Mouse (Mus musculus) thymus, adult 18-20 months (tissue): ENCODE measurements around the gene Utp11.

Source experiments
- DNase-seq, 2 experiments: peaks; one replicate each; pipeline ENCODE4 v3.0.0; 2022; ENCODE audit warnings: mixed read lengths in 2 of 2

The Utp11 gene

GRCm38 (mm10) chr4:124703881-124704796 lies 10.7 kb upstream of the Utp11 start:
- DNase-seq = peak in 1 of 2 experiments; percentile 59

- DNase-seq = peak; percentile 23 to 41
Measured at GRCm38 (mm10) chr4:124703406-124703805, 10.0 kb upstream of the Utp11 start.

GRCm38 (mm10) chr4:124701916-124702315 lies 8.5 kb upstream of the Utp11 start:
- DNase-seq = no peak

- DNase-seq = no peak
Measured at GRCm38 (mm10) chr4:124701052-124701845, 7.8 kb upstream of the Utp11 start.

GRCm38 (mm10) chr4:124700248-124700971 lies 7.0 kb upstream of the Utp11 start, which contains the start of gene Fhl3:
Fhl3 (plus strand) TSS chr4:124700701.
- DNase-seq = peak; percentile 54 to 68

DNA sequence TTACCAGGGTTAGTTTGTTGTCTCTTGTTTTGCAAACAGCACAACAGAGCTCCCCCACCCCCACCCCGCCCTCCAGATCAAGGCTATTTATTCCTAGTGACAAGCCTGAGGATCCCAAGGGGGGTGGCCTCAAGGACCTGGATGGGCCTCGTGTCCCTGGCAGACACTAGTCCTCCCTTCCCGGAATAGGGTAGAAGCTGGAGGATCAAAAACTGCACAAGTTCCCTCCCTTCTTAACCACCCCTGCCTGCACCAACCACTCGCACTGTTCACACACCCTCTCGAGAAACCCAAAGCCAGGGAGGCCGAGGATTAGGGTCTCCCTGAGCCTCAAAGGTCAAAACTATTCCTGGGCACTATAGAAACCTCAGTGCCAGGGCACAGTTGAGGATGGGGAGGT lies 6.4 kb upstream of the Utp11 start:
- DNase-seq = no peak

DNA sequence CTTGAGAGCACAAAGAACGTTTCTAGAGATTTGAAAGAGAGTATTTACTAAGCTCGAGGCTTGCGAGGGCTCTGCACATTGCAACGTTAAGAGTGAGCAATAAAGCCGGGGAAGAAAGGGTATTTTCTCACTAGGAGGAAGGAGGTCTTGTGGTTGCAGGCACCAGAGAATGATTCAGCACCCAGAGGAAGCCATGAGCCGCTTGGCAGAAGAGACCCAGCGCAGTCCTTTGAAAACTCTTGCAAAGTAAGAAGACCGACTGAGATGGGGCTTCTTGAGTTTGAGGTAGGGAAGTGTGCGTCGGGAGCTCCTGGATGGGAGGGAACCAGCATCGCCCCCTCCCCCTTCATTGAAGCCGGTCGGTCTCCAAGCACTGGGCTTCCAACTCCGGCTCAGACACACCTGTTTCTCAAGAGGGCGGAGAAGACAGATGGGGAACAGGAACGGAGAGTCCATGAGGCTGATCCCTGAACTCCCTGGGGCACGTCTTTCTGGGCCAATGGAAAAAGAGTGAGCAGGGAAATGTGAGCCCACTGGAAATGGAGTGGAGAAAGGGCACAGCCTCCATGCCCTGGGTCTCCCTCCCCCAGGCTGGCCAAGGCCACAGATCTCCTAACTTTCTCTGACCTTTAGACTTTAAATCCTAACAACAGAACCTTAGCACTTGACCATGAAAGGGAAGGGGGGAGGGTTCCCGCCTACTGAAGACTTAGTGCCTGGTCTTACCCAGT lies 2.6 kb upstream of the Utp11 start:
- DNase-seq = no peak

DNA sequence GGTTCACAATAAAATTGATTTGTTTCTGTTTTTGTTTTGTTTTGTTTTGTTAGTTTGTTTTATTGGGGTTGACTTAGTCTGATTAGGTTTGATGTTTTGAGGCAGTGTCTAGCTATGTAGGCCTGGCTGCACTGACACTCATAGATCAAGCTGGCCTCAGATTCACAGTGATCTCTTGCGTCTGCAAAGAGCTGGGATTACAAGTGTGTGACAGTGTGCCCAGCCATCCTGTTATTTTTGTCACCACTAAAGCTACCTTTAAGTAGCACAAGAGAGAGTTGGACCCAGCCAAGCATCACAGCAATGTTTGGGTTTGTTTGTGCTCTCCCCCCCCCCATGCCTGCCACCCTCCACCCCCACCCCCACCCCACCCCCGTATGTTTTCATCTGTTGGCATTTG lies 1.2 kb upstream of the Utp11 start:
- DNase-seq = no peak

DNA sequence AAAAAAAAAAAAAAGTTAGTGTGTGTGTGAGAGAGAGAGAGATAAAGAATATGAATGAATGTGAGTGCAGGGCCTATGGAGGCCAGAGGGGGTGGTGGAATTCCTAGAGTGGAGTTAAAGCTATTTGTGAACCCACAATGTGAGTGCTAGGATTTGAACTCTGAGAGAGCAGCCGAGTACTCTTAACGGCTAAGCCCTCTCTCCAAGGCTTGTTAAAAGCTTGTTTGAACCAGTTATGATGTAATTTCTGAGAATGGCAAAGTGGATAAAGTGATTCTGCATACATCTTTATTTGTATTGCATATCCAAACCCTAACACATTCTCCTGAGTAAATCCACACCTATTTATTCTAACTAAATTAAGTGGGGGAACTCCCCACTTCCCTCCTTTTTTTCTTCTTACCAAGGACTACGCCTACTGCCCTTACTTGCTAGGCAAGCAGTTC lies 961 bp downstream of the Utp11 start:
- DNase-seq = no peak

DNA sequence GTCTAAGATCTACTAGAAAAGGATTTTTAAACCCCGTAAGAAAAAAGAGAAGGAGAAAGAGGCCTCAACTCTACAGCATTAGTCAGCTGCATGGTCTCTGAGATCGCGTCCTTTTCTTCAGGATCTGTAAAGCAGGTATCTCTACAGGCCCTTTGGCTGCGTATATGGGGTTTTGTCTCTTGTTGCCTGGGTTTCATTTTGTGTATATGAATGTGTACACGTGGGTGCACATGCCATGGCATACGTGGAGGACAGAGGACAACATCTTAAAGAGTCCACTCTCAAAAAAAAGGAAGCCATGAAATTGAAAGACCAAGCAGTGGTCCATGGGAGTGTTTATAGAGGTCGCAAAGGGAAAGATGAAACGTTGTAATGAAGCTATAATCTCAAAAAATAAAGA lies 1.9 kb downstream of the Utp11 start:
- no peak for DNase-seq

- no peak for DNase-seq
Measured at GRCm38 (mm10) chr4:124685897-124686402, 7.5 kb downstream of the Utp11 start.

DNA sequence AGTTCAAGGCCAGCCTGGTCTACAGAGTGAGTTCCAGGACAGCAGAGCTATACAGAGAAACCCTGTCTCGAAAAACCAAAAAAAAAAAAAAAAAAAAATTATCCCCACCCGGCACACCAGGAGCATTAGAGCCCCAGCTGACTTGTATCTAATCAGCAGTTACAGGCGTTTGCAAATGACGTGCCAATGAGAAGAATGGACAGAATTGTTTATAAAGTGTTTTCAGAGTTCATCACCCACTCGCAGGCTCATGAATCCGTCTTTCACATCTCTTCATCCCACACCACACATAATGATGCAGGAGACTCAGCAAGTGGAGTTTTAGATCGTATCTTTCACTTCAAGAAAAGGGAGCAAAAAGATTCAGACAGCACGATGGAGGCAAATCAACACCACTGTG lies 7.9 kb downstream of the Utp11 start:
- no peak for DNase-seq

- no peak for DNase-seq
Measured at GRCm38 (mm10) chr4:124685004-124685403, 8.4 kb downstream of the Utp11 start.

DNA sequence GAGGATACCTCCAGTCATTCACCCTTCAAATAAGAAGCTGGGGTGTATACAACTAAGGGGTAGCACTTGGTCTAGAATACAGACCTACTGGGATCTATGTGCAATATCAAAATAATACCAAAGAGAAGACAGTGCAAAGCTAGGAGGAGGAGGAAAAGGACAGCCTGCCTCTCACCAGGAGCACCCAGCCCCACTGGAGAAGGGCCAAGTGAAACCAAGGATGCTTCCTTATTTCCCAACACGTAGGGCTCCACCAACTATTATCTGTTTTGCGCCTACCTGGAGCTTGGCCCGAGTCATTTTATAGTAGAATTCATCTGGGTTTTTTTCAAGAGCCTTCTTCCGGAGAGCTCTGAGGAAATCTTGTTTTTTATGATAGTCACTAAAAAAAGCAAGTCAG lies 9.9 kb downstream of the Utp11 start:
- no peak for DNase-seq

- no peak for DNase-seq
Measured at GRCm38 (mm10) chr4:124682270-124682669, 11.1 kb downstream of the Utp11 start.

DNA sequence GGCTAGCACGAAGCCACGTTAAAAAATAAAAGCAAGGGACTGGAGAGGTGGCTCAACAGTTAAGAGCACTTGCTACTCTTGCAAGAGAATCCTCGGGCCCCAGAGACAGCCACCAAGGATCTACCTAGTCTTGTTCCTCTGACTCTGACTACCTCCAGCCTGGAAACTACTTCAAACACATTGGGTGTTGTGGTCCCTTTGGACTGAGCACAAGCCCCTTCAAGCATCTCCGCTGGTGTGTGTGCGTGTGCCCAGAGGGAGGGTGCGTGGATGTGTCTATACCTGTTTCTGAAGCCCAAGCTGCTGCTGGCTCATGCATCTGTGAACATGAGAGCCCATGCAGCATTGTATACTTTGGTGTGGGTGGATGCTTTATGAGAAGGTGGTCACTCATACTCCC lies 17.4 kb downstream of the Utp11 start:
- DNase-seq = no peak

DNA sequence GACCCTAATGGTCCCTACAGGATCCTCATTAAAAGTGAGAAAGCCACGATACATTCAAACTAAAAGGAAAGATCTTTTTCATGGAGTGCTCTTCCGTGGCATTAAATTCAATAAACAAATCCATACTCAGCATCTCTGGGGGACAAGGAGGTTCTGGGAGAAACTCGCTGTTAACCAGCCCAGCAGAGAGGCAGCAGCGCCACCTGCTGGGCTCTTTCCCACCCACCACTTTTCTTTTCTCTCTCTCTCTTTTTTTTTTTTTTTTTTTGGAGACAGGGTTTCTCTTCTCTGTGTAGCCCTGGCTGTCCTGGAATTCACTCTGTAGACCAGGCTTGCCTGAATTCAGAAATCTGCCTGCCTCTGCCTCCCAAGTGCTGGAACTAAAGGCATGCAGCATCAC lies 18.4 kb downstream of the Utp11 start:
- DNase-seq = no peak

- no peak for DNase-seq
Measured at GRCm38 (mm10) chr4:124674334-124675032, 18.9 kb downstream of the Utp11 start.

- no peak for DNase-seq
Measured at GRCm38 (mm10) chr4:124672347-124673320, 20.8 kb downstream of the Utp11 start.

GRCm38 (mm10) chr4:124671583-124671982 lies 21.8 kb downstream of the Utp11 start:
- DNase-seq = no peak
